Mouse (Mus musculus) lung, postnatal 0 days (tissue): ENCODE results near the gene Upb1.

Experiments used
- CTCF ChIP-seq: IDR thresholded peaks from 2 replicates; pipeline ENCODE4 v1.5.1; 2016; ENCODE audit warnings: antibody characterized with exemption, mild to moderate bottlenecking
- EP300 ChIP-seq: IDR thresholded peaks from 2 replicates; pipeline ENCODE4 v1.6.1; 2016; ENCODE audit warnings: antibody characterized with exemption, mild to moderate bottlenecking, control low read depth

- no peak for TF ChIP-seq CTCF
- TF ChIP-seq EP300: no peak
Observed at GRCm38 (mm10) chr10:75352541-75352940, 48.4 kb upstream of the Upb1 start.
